Mouse (Mus musculus) midbrain, embryonic 12.5 days (tissue): ENCODE data around the gene Abi3. TPM values are rescaled to one million over a fixed set of nuclear protein-coding genes. Genes with fewer than 3 reads are reported as not detected.
A peak's percentile ranks its signal among the peaks of the same experiment; 100 is the strongest.
"Not testable (repeated sequence)": the region's sequence is repeated elsewhere in the genome, so short reads cannot be mapped to it uniquely, and the experiment has no call there.

Experiments
- ATAC-seq: fragments of 200-750 bp; cut with Nextera tagmentation; 2 replicates; pipeline ENCODE4 v1.8.0; 2017; ENCODE audit warnings: low read depth, moderate TSS enrichment, moderate library complexity; ENCODE audit not compliant: low FRiP score
- H3K27ac ChIP-seq: fragments of 300-500 bp; sonication (generic); replicated peaks from 2 replicates; pipeline ENCODE4 v1.5.1; 2016; ENCODE audit warnings: mild to moderate bottlenecking
- H3K27me3 ChIP-seq: fragments of 300-500 bp; sonication (generic); 2 replicates; pipeline ENCODE4 v1.6.1; 2016; ENCODE audit warnings: mild to moderate bottlenecking
- H3K36me3 ChIP-seq: fragments of 300-500 bp; sonication (generic); 2 replicates; pipeline ENCODE4 v1.6.1; 2016
- H3K4me1 ChIP-seq: fragments of 300-500 bp; sonication (generic); 2 replicates; pipeline ENCODE4 v1.6.1; 2016
- H3K4me2 ChIP-seq: fragments of 300-500 bp; sonication (generic); replicated peaks from 2 replicates; pipeline ENCODE4 v1.6.1; 2016; ENCODE audit warnings: mild to moderate bottlenecking, moderate library complexity
- H3K4me3 ChIP-seq: fragments of 300-500 bp; sonication (generic); 2 replicates; pipeline ENCODE4 v1.5.1; 2016; ENCODE audit warnings: mild to moderate bottlenecking
- H3K9ac ChIP-seq: fragments of 300-500 bp; sonication (generic); replicated peaks from 2 replicates; pipeline ENCODE4 v1.6.1; 2016; ENCODE audit warnings: mild to moderate bottlenecking, moderate library complexity
- H3K9me3 ChIP-seq: fragments of 300-500 bp; sonication (generic); 2 replicates; pipeline ENCODE4 v1.6.1; 2016; ENCODE audit warnings: mild to moderate bottlenecking
- WGBS: fragments of 180-500 bp; shearing (Covaris S2); methylation state at CpG from one replicate; pipeline ENCODE4 v1.1.7; 2016; 5-methylcytosine and 5-hydroxymethylcytosine counted together
- polyA plus RNA-seq: library from polyadenylated mRNA; unstranded; fragments of >200 nt; fragmentation: Nextera tagmentation; extraction: Ambion mirVana; gene quantifications from 2 replicates; pipeline ENCODE4 v1.2.1, GENCODE M21; 2016

Abi3 gene
- polyA plus RNA-seq = 1.8 TPM in 2 replicates

DNA sequence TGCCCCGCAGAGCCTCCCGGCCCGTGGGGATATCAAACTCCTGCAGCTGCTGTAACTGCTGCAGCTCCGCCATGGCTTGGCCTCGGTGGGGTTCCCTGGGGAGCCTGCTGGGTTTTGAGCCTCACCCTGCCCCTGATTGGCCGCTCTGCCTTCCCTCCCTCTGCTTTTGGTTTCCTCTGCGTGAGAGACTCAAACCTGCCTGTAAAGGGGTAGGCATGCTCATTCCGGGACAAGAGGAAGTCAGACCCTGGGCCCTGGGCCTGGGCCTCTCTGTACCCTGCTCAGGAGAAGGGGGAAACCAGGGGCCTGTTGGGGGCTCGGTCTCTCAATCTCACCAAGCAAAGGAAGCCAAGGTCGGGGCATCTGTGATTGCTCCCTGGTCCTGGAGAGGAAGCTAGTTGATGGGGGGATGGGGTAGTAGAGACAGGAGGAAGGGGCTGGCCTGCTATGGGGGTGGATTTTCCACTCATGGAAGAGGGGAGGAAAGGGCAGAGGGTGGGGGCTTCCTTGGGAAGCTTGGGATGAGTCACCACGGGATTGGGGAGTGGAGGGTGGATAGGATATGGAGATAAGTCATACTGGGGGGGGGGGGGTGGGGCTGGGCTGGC lies at the start of gene Abi3:
Gene Abi3, minus strand, starts transcription at position 403 of the 608 bp plus-strand sequence.
- H3K4me2 ChIP-seq = no peak within 1 kb of the TSS
- no peak within 1 kb of the TSS for H3K4me3 ChIP-seq
- no peak within 1 kb of the TSS for H3K9ac ChIP-seq
- H3K36me3 ChIP-seq = no peaks in the 10 kb centered on the region
- 11% methylated on average over 11 of the region's 11 CpGs for WGBS
- H3K27me3 ChIP-seq = peaks cover 40% of the 10 kb centered on the region
- H3K9me3 ChIP-seq = no peaks in the 10 kb centered on the region
- peaks cover 3% of the 10 kb centered on the region for H3K4me1 ChIP-seq
- no peak within 1 kb of the TSS for H3K27ac ChIP-seq
- ATAC-seq = no peak

- no peak overlapping the region for H3K9ac ChIP-seq
- no peak overlapping the region for H3K4me2 ChIP-seq
- H3K27me3 ChIP-seq = no peaks in the 10 kb centered on the region
- no peak for ATAC-seq
- no peaks in the 10 kb centered on the region for H3K9me3 ChIP-seq
- H3K4me1 ChIP-seq = no peaks in the 10 kb centered on the region
- H3K36me3 ChIP-seq = no peaks in the 10 kb centered on the region
- no peak overlapping the region for H3K4me3 ChIP-seq
- WGBS = 68% methylated on average over 2 of the region's 2 CpGs
- no peak overlapping the region for H3K27ac ChIP-seq
Observed at GRCm38 (mm10) chr11:95890462-95891051, 48.3 kb upstream of the Abi3 start.

DNA sequence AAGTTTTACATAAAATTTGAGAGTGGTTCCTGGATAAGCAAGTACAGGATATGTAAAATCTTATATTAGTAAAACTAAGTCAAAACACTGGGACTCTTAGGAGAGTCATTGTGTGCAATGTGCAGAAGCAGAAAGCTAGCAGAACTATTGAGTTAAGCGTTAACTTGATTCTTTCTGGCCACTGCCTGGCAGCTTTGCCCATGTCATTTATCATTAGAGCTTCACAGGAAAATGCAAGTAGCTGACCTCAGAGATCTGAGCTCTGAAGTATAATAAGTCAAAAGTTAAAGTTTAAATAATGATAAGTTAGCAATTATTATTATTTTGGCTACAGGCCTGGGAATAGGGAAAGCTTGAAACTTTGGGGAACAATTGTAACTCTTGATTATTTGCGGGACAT lies 37.6 kb upstream of the Abi3 start:
- 81% methylated on average over 2 of the region's 2 CpGs for WGBS
- H3K9ac ChIP-seq, H3K9me3 ChIP-seq, H3K4me1 ChIP-seq, ATAC-seq, H3K36me3 ChIP-seq, H3K4me2 ChIP-seq, H3K4me3 ChIP-seq, H3K27ac ChIP-seq, H3K27me3 ChIP-seq: not testable (repeated sequence)

GRCm38 (mm10) chr11:95876296-95876695 lies 34.0 kb upstream of the Abi3 start:
- Histone ChIP-seq H3K36me3 (no peaks in the 10 kb centered on the region), H3K4me1 (no peaks in the 10 kb centered on the region), H3K27me3 (no peaks in the 10 kb centered on the region), H3K27ac (no peak overlapping the region), H3K9ac (no peak overlapping the region), H3K9me3 (no peaks in the 10 kb centered on the region), H3K4me2 (no peak overlapping the region), H3K4me3 (no peak overlapping the region)
- WGBS = 21% methylated on average over 7 of the region's 7 CpGs
- no peak for ATAC-seq

DNA sequence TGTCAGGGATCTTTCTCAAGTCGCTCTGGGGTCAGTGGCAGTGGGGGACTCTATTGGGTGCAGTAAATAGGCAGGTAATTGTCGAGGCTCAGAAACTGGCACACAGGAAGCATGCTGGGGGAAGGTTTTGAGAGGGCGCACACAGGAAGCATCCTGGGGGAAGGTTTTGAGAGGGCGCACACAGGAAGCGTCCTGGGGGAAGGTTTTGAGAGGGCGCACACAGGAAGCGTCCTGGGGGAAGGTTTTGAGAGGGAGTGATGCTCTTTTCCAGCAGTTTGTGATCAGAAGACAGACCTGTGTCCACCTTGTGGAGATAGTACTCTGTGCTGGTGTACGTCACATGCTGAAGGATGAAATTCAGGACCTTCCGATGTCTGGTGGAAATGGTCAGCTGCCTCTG lies 33.5 kb upstream of the Abi3 start:
- no peak overlapping the region for H3K4me3 ChIP-seq
- H3K9ac ChIP-seq = no peak overlapping the region
- no peak overlapping the region for H3K27ac ChIP-seq
- no peaks in the 10 kb centered on the region for H3K9me3 ChIP-seq
- ATAC-seq = no peak
- no peak overlapping the region for H3K4me2 ChIP-seq
- H3K4me1 ChIP-seq = no peaks in the 10 kb centered on the region
- no peaks in the 10 kb centered on the region for H3K27me3 ChIP-seq
- H3K36me3 ChIP-seq = no peaks in the 10 kb centered on the region
- 25% methylated on average over 9 of the region's 9 CpGs for WGBS

DNA sequence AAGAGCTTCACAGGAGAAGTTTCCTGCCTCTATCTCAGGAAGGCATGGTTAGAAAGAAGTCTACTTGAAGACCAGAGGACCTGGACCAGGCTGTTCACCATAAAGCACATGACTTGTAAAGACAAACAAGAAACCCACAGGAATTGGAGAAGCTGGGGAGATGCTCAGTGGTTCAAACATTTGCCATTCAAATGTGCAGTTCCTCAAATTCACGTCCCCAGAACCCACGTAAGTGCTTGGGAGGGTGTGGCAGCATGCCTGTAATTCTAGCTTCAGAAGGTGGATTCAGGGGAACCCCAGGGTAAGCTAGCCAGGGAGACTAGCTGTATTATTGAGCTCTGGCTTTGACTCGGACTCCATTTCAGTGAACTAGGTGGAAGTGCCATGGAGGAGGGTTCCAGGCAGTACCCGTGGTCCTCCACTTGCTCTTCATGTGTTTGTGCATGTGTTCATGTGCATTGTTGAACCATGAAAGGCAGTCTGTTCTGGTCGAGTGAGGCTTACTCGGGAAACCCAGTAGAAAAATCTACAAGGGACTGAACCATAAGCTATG lies 27.7 kb upstream of the Abi3 start:
- no peak overlapping the region for H3K27ac ChIP-seq
- H3K9me3 ChIP-seq = no peaks in the 10 kb centered on the region
- no peaks in the 10 kb centered on the region for H3K27me3 ChIP-seq
- no peak overlapping the region for H3K4me2 ChIP-seq
- no peak overlapping the region for H3K9ac ChIP-seq
- H3K4me1 ChIP-seq = no peaks in the 10 kb centered on the region
- no peak for ATAC-seq
- no peaks in the 10 kb centered on the region for H3K36me3 ChIP-seq
- 75% methylated on average over 6 of the region's 6 CpGs for WGBS
- no peak overlapping the region for H3K4me3 ChIP-seq

GRCm38 (mm10) chr11:95869442-95869841 lies 27.2 kb upstream of the Abi3 start:
- Histone ChIP-seq H3K27ac (no peak overlapping the region), H3K4me3 (no peak overlapping the region), H3K9me3 (no peaks in the 10 kb centered on the region), H3K9ac (no peak overlapping the region), H3K36me3 (no peaks in the 10 kb centered on the region), H3K4me2 (no peak overlapping the region), H3K27me3 (no peaks in the 10 kb centered on the region), H3K4me1 (no peaks in the 10 kb centered on the region)
- 82% methylated on average over 4 of the region's 4 CpGs for WGBS
- ATAC-seq = no peak

- H3K9me3 ChIP-seq = no peaks in the 10 kb centered on the region
- no peaks in the 10 kb centered on the region for H3K36me3 ChIP-seq
- no peaks in the 10 kb centered on the region for H3K27me3 ChIP-seq
- H3K27ac ChIP-seq = no peak overlapping the region
- no peak overlapping the region for H3K4me2 ChIP-seq
- no peak overlapping the region for H3K9ac ChIP-seq
- 96% methylated on average over 8 of the region's 8 CpGs for WGBS
- H3K4me1 ChIP-seq = peaks cover 15% of the 10 kb centered on the region
- no peak for ATAC-seq
- no peak overlapping the region for H3K4me3 ChIP-seq
Observed at GRCm38 (mm10) chr11:95861397-95861796, 19.1 kb upstream of the Abi3 start.

DNA sequence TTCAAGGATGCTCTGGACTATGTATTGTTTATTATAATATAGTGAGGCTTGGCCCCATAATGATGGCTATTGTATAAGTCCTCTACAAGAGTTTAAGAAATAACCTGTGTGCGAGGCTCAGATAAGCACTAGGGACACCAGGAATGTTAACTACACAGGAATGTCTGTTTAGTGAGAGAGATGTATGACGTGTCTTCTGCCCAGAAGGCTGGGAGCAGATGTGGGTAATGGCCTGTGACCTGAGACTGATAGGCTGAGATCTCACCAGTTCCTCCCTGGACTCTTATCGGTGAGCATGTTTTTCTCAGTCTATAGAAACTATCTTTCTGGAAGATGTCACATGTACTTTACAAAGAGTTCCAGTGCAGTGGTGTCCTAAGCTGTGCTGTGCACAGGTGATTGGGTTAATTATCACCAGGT lies 17.8 kb upstream of the Abi3 start:
- Histone ChIP-seq H3K27me3 (no peaks in the 10 kb centered on the region), H3K27ac (no peak overlapping the region), H3K4me3 (peak overlapping the region; percentile 63), H3K4me2 (peak overlapping the region; percentile 81), H3K36me3 (no peaks in the 10 kb centered on the region), H3K4me1 (peaks cover 15% of the 10 kb centered on the region), H3K9ac (peak overlapping the region; percentile 62; the same call in 1 of the 2 replicates), H3K9me3 (no peaks in the 10 kb centered on the region)
- ATAC-seq = no peak
- 46% methylated on average over 3 of the region's 3 CpGs for WGBS

DNA sequence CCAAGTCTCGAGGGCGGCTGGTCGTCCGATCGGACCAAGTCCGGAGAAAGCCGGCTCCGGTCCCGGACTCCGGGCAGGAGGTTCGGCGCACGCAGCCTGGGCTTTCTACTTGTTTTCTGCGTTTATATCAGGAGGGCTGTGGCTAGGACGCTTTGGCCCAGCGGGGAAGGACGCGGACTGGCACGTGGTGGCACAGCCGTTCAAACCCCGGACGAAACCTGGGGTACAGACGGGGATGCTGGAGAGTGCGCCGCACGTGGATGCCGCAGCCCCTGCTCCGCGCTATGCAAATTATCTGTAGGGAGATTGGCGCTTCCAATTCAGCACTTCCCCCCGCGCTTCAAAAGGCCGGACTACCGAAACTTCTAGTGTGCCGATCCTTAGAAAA lies 17.2 kb upstream of the Abi3 start:
- under 1% methylated on average over 35 of the region's 35 CpGs for WGBS
- H3K27me3 ChIP-seq = no peaks in the 10 kb centered on the region
- H3K4me3 ChIP-seq = peak overlapping the region; percentile 63
- no peaks in the 10 kb centered on the region for H3K36me3 ChIP-seq
- peak overlapping the region; percentile 92 for H3K27ac ChIP-seq
- no peaks in the 10 kb centered on the region for H3K9me3 ChIP-seq
- H3K9ac ChIP-seq = peak overlapping the region; percentile 62
- H3K4me2 ChIP-seq = peak overlapping the region; percentile 81
- ATAC-seq = peak; percentile 64
- peaks cover 15% of the 10 kb centered on the region for H3K4me1 ChIP-seq

DNA sequence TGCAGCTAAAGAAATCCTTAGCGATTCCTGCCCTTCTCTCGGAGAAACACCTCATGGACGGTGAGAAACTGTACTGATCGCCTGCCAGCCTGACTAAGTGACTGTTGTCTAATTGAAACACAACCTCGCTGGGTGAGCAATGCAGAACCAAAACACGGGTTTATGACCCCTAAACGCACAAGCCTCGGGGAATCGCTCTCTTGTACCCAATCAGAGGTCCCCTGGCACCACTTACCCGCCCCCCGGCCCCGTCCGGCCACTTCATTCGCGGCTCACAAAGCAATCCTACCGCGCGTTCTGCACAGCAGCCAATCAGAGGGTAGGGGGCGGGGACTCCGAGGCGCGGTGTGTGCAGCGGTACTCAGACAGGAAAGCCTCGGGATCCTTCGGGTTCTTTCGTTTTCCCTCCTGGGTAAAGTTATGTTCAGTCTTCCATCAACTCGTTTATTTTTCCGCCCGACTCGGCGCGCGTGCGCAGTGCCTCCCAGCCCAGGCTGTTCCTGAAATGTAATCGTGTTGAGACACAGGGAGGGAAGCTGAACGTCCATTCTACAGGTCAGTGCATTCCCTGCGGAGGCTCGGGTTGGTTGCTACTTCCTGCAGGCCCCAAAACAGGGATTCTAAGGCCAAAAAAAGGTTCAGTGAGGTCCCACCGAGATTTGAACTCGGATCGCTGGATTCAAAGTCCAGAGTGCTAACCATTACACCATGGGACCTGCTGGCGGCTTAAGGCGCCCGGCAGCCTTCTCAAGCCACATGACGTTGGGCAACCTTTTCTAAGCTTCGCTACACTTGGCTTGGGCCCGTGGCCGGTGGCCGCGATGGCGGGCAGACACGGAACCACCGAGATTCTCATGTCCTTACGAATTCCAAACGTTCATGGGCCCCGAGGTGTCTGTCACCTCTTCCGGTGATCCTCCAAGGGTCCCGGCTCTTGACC lies 16.5 kb upstream of the Abi3 start:
- Histone ChIP-seq H3K4me3 (peak overlapping the region; percentile 63), H3K4me1 (peaks cover 15% of the 10 kb centered on the region), H3K9me3 (no peaks in the 10 kb centered on the region), H3K36me3 (no peaks in the 10 kb centered on the region), H3K27ac (peak overlapping the region; percentile 92), H3K4me2 (peak overlapping the region; percentile 81), H3K9ac (peak overlapping the region; percentile 63), H3K27me3 (no peaks in the 10 kb centered on the region)
- peak; percentile 99 for ATAC-seq
- WGBS = under 1% methylated on average over 58 of the region's 58 CpGs
